Mouse (Mus musculus) stomach, postnatal 0 days (tissue): ENCODE measurements around the gene Nlk.

Experiments used
- CTCF ChIP-seq: IDR thresholded peaks from 2 replicates; pipeline ENCODE4 v1.5.1; 2016; ENCODE audit warnings: antibody characterized with exemption, low read depth, mild to moderate bottlenecking, moderate library complexity
- EP300 ChIP-seq: optimal IDR thresholded peaks from 2 replicates; pipeline ENCODE3; 2016; ENCODE audit warnings: antibody characterized with exemption

DNA sequence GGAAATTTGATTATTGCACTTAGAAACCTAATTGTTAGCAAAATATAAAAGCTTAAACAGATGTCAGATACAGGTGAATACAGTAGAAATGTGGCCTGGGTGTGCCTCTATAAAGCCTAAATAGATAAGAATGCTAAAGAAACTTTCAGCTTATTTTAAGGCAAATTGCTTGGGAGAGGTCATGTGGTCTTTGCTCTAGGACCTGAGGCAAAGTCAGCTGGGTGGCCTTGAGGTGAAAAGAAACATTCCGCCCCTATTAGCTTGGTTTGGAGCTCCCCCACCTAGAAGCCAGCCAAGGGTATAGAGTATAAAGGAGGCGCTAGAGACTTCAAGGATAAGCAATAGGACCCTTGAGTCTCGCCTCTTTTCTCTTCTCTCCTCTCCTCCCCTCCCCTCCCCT, 28.5 kb downstream of the Nlk start:
- TF ChIP-seq CTCF (no peak), EP300 (no peak)
